Mouse (Mus musculus) liver, postnatal 0 days (tissue): ENCODE data around the gene Vezf1.

Experiments used
- CTCF ChIP-seq: sonication (generic); IDR thresholded peaks from 2 replicates; pipeline ENCODE4 v1.5.1; 2016; ENCODE audit warnings: antibody characterized with exemption, low read depth
- EP300 ChIP-seq: IDR thresholded peaks from 2 replicates; pipeline ENCODE4 v1.6.1; 2016; ENCODE audit warnings: antibody characterized with exemption, low read depth, mild to moderate bottlenecking

GRCm38 (mm10) chr11:88097173-88097572, 29.1 kb downstream of the Vezf1 start:
- TF ChIP-seq CTCF (no peak), EP300 (no peak)
